Mouse (Mus musculus): ENCODE measurements around the gene Muc16. TPM values are rescaled to one million over a fixed set of nuclear protein-coding genes. Genes with fewer than 3 reads are reported as not detected.
A peak's percentile ranks its signal among the peaks of the same experiment; 100 is the strongest.

Gene Muc16
- 0.01 and 0.08 TPM in 2 replicates for polyA plus RNA-seq (2015; fragmentation: Nextera tagmentation; extraction: Ambion mirVana)

GRCm38 (mm10) chr9:18674480-18675154, at the start of gene Muc16:
Muc16 (minus strand) TSS chr9:18674530.
- H3K4me1 ChIP-seq (replicated peaks; ENCODE audit: insufficient read depth, low read length), result no peaks in the 10 kb centered on the region
- no peak within 1 kb of the TSS for H3K9ac ChIP-seq (ENCODE audit: low read depth, low read length)
- 83% methylated on average over 4 of the region's 4 CpGs for WGBS
- H3K4me3 ChIP-seq (replicated peaks; ENCODE audit: low read depth, low read length), result no peak within 1 kb of the TSS
- no peaks in the 10 kb centered on the region for H3K9me3 ChIP-seq (replicated peaks; ENCODE audit: low read length)
- no peak within 1 kb of the TSS for H3K4me2 ChIP-seq (ENCODE audit: low read length)
- no peaks in the 10 kb centered on the region for H3K27me3 ChIP-seq (ENCODE audit: insufficient read depth, low read length)
- no peak within 1 kb of the TSS for H3K27ac ChIP-seq
- TF ChIP-seq CTCF (IDR thresholded peaks at IDR 0.05; ENCODE audit: low read depth), result no peak
- no peak for ATAC-seq (replicated peaks; ENCODE audit: low FRiP score, low read depth)
- H3K36me3 ChIP-seq (ENCODE audit: insufficient read depth, low read length), result no peaks in the 10 kb centered on the region
- DNase-seq (ENCODE audit: low spot score), result no peak

DNA sequence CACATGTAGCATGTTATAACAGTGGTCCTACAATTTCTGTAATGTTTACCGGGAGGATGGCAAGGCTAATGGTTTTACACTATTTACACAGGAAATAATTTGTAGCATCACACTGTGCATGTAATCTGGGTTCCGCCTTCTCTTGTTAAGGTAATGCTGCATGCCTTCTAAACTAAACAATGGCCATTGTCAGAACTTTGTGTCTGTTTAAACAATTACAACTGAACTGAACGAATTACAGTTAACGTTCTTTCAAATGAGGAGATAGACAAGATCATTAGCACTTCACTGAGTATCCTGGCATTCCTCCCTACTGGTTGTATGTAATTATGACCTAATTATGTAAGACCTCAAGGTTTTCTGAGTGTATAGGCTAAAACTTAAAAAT, 48.4 kb upstream of the Muc16 start:
- 44% methylated on average over 4 of the region's 4 CpGs for WGBS
- no peaks in the 10 kb centered on the region for H3K27me3 ChIP-seq (ENCODE audit: insufficient read depth, low read length)
- no peak for ATAC-seq (replicated peaks; ENCODE audit: low FRiP score, low read depth)

DNA sequence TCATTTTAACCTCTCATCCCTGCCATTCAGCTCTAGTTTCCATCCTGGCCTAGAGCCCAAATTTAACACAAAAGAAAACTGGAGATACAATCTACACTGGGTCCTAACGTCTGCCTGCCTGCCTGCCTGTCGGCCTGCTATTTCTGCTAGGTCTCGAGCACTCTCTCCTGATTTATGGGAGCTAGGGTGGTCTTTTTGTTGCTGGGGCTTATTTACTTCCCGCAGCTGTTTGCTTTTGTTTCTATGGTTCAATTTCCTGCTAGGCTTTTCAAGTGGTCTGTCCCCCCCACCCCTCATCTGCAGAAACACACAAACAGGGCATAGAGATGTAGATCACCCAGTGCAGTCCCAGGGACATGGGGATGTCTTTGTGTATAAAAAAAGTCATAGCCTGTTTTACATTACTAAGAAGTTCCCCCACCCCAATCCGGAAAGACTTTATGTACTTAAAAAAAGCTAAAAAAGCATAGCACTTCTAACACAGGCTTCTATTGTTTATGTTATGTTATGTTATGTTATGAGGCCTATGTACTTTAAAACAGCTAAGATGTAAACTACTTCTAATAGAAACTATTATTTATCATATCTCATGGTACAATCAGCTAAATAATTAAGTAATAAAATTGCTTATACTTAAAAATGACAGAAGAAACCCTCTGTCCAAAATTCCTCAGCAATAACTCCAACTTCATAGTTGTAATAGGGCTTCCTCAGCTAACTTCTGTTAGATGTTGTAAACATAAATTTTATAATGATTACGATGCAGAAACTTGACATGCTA, 47.8 kb upstream of the Muc16 start:
- Histone ChIP-seq H3K4me2 (ENCODE audit: low read length) (no peak overlapping the region), H3K9ac (ENCODE audit: low read depth, low read length) (no peak overlapping the region), H3K36me3 (ENCODE audit: insufficient read depth, low read length) (no peaks in the 10 kb centered on the region), H3K27ac (peak overlapping the region; percentile 0; the same call in 1 of the 2 replicates), H3K4me3 (replicated peaks; ENCODE audit: low read depth, low read length) (no peak overlapping the region), H3K4me1 (replicated peaks; ENCODE audit: insufficient read depth, low read length) (no peaks in the 10 kb centered on the region), H3K9me3 (replicated peaks; ENCODE audit: low read length) (no peaks in the 10 kb centered on the region), H3K27me3 (ENCODE audit: insufficient read depth, low read length) (no peaks in the 10 kb centered on the region)
- ATAC-seq (replicated peaks; ENCODE audit: low FRiP score, low read depth) (peak; percentile 46; the same call in 1 of the 2 replicates), DNase-seq (ENCODE audit: low spot score) (peak; percentile 72)
- WGBS, result 16% methylated on average over 6 of the region's 6 CpGs
- TF ChIP-seq CTCF (IDR thresholded peaks at IDR 0.05; ENCODE audit: low read depth), result no peak

More for the DNA sequence above, 48.4 kb upstream of the Muc16 start:
- TF ChIP-seq CTCF (IDR thresholded peaks at IDR 0.05; ENCODE audit: low read depth), result no peak
- H3K27ac ChIP-seq, result no peak overlapping the region
- no peak for DNase-seq (ENCODE audit: low spot score)
- no peak overlapping the region for H3K4me2 ChIP-seq (ENCODE audit: low read length)
- H3K9me3 ChIP-seq (replicated peaks; ENCODE audit: low read length), result no peaks in the 10 kb centered on the region
- H3K9ac ChIP-seq (ENCODE audit: low read depth, low read length), result no peak overlapping the region
- no peaks in the 10 kb centered on the region for H3K4me1 ChIP-seq (replicated peaks; ENCODE audit: insufficient read depth, low read length)
- H3K4me3 ChIP-seq (replicated peaks; ENCODE audit: low read depth, low read length), result no peak overlapping the region
- H3K36me3 ChIP-seq (ENCODE audit: insufficient read depth, low read length), result no peaks in the 10 kb centered on the region

DNA sequence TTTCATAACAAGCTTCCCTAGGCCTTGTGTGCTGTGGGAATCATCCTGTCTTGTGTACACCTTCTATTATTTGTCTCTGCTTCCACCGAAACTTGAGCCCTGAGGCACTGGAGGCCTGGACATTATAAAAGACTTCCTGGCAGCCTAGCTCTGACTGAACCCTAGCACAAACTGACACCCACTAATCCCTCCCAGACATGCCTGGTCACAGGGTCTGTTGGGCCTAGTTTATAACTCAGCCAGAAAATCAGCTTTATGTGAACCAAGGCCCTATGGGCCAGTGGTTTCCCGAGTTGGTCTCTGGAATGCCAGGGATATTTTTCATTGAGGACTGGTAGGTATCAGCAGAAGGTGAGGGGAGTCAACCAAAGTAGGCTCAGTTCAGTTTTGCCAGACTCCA, 46.7 kb upstream of the Muc16 start:
- TF ChIP-seq CTCF (IDR thresholded peaks at IDR 0.05; ENCODE audit: low read depth), result no peak
- no peaks in the 10 kb centered on the region for H3K4me1 ChIP-seq (replicated peaks; ENCODE audit: insufficient read depth, low read length)
- no peaks in the 10 kb centered on the region for H3K27me3 ChIP-seq (ENCODE audit: insufficient read depth, low read length)
- H3K9me3 ChIP-seq (replicated peaks; ENCODE audit: low read length), result no peaks in the 10 kb centered on the region
- no peak overlapping the region for H3K4me2 ChIP-seq (ENCODE audit: low read length)
- no peak overlapping the region for H3K9ac ChIP-seq (ENCODE audit: low read depth, low read length)
- DNase-seq (ENCODE audit: low spot score), result no peak
- no peak for ATAC-seq (replicated peaks; ENCODE audit: low FRiP score, low read depth)
- H3K36me3 ChIP-seq (ENCODE audit: insufficient read depth, low read length), result no peaks in the 10 kb centered on the region
- 14% methylated on average over 2 of the region's 2 CpGs for WGBS
- no peak overlapping the region for H3K4me3 ChIP-seq (replicated peaks; ENCODE audit: low read depth, low read length)
- H3K27ac ChIP-seq, result 0 out of 2 replicates have a peak overlapping the region, but pooled peaks have one; percentile 27

DNA sequence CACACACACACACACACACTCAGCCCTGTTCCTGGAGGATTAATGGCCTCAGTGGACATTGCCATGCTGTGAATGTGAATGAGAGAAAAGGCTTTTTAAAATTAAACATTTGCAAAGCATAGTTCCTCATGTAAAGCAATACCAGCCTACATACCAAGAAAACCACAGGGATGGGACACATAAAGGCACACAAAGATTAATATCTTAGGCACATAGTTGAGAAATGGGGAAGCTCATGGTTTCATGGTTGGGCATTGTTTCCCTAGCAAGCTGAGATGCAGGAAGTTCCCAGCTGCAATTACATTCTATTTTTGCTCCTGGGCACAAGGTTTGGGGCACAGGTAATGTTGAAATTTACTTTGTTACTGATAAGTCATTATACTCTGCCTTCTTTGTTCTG, 31.3 kb upstream of the Muc16 start:
- ATAC-seq (replicated peaks; ENCODE audit: low FRiP score, low read depth) (no peak), DNase-seq (ENCODE audit: low spot score) (no peak)
- H3K9ac ChIP-seq (ENCODE audit: low read depth, low read length), result no peak overlapping the region
- H3K36me3 ChIP-seq (ENCODE audit: insufficient read depth, low read length), result no peaks in the 10 kb centered on the region
- no peak overlapping the region for H3K4me2 ChIP-seq (ENCODE audit: low read length)
- H3K4me3 ChIP-seq (replicated peaks; ENCODE audit: low read depth, low read length), result no peak overlapping the region
- no peaks in the 10 kb centered on the region for H3K9me3 ChIP-seq (replicated peaks; ENCODE audit: low read length)
- no peak for TF ChIP-seq CTCF (IDR thresholded peaks at IDR 0.05; ENCODE audit: low read depth)
- H3K4me1 ChIP-seq (replicated peaks; ENCODE audit: insufficient read depth, low read length), result no peaks in the 10 kb centered on the region
- H3K27me3 ChIP-seq (ENCODE audit: insufficient read depth, low read length), result no peaks in the 10 kb centered on the region
- H3K27ac ChIP-seq, result no peak overlapping the region

DNA sequence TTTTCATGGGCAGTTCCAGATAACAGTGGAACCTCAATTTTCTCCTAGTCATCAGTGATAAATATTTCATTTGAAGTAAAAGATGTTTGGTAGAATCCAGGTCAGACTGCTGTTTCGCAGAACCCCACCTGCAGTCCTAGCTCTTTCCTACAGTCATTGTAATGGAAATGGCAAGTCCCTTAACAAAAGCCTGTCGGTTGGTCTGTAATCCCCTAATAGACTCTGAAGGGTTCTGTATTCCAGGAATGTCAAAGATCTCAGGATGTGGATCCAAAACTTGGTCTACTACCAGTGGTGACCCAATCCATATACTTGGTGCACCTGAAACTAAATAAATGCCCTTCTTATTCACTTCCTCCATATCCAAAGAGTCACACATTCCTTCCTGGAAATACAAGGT, 76.0 kb downstream of the Muc16 start:
- no peak overlapping the region for H3K9ac ChIP-seq (ENCODE audit: low read depth, low read length)
- no peaks in the 10 kb centered on the region for H3K36me3 ChIP-seq (ENCODE audit: insufficient read depth, low read length)
- no peaks in the 10 kb centered on the region for H3K9me3 ChIP-seq (replicated peaks; ENCODE audit: low read length)
- no peak for TF ChIP-seq CTCF (IDR thresholded peaks at IDR 0.05; ENCODE audit: low read depth)
- WGBS, result 60% methylated on average over 2 of the region's 2 CpGs
- H3K4me2 ChIP-seq (ENCODE audit: low read length), result no peak overlapping the region
- H3K4me1 ChIP-seq (replicated peaks; ENCODE audit: insufficient read depth, low read length), result no peaks in the 10 kb centered on the region
- DNase-seq (ENCODE audit: low spot score) (no peak), ATAC-seq (replicated peaks; ENCODE audit: low FRiP score, low read depth) (no peak)
- no peak overlapping the region for H3K27ac ChIP-seq
- H3K27me3 ChIP-seq (ENCODE audit: insufficient read depth, low read length), result no peaks in the 10 kb centered on the region
- no peak overlapping the region for H3K4me3 ChIP-seq (replicated peaks; ENCODE audit: low read depth, low read length)

Data from kidney, postnatal 0 days (tissue).